Mouse (Mus musculus): Measurements from ENCODE around the gene Tnfaip6.

DNA sequence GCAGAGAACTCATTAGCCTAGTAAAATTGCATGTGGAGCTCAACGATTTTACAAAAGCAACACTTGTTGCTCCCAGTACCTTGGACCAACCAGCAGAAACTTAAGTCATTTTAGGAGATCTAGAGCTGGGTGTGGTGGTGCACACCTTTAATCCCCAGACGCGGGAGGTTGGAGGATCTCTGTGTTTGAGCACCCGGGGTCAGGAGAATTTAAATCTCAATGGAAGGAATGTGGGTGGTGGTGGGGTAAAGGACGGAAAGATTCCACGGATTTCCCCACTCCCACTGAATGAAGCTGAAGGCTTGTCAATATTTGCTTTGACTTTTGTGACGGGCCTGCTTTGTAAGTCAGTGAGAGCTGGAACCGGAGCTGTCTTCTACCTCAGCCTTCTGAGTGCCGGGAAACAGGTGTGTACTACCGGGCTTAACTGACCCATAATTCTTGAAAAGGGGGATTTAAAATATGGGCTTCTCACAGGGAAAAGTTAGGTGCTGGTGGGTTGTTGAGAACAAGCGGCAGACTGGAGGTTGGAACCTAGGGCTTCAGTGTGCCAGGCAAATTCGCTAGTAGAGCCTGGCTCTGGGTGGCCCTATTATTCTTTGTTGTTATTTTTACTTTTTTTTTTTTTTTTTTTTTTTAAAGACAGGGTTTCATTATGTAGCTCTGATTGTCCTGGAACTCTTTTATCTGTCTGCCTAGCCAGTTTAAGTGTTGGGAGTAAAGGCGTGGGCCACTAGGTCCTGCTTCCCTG lies 33.6 kb downstream of the Tnfaip6 start:
- TF ChIP-seq POLR2A (IDR thresholded peaks at IDR 0.05; ENCODE audit: control insufficient read depth, extremely low read depth, insufficient read depth, low read length, poor library complexity) (no peak), CTCF (IDR thresholded peaks at IDR 0.05; ENCODE audit: borderline replicate concordance, control insufficient read depth, extremely low read depth, insufficient read depth, low read length, poor library complexity) (no peak)
